Mouse (Mus musculus) hindbrain, embryonic 12.5 days (tissue): ENCODE results near the gene Sertm1. TPM values are rescaled to one million over a fixed set of nuclear protein-coding genes. Genes with fewer than 3 reads are reported as not detected.

Experiments used
- ATAC-seq: fragments of 200-750 bp; cut with Nextera tagmentation; 2 replicates; pipeline ENCODE4 v1.8.0; 2017; ENCODE audit warnings: moderate TSS enrichment; ENCODE audit not compliant: low FRiP score
- H3K27ac ChIP-seq: fragments of 300-500 bp; sonication (generic); 2 replicates; pipeline ENCODE4 v1.5.1; 2016; ENCODE audit warnings: mild to moderate bottlenecking
- H3K27me3 ChIP-seq: fragments of 300-500 bp; sonication (generic); 2 replicates; pipeline ENCODE4 v1.6.1; 2016; ENCODE audit warnings: mild to moderate bottlenecking
- H3K36me3 ChIP-seq: fragments of 300-500 bp; sonication (generic); 2 replicates; pipeline ENCODE4 v1.6.1; 2016; ENCODE audit warnings: mild to moderate bottlenecking
- H3K4me1 ChIP-seq: fragments of 300-500 bp; sonication (generic); 2 replicates; pipeline ENCODE4 v1.6.1; 2016
- H3K4me2 ChIP-seq: fragments of 300-500 bp; sonication (generic); replicated peaks from 2 replicates; pipeline ENCODE4 v1.6.1; 2016; ENCODE audit warnings: mild to moderate bottlenecking
- H3K4me3 ChIP-seq: fragments of 300-500 bp; sonication (generic); 2 replicates; pipeline ENCODE4 v1.5.1; 2016; ENCODE audit warnings: mild to moderate bottlenecking
- H3K9ac ChIP-seq: fragments of 300-500 bp; sonication (generic); 2 replicates; pipeline ENCODE4 v1.6.1; 2016; ENCODE audit warnings: mild to moderate bottlenecking, moderate library complexity
- H3K9me3 ChIP-seq: fragments of 300-500 bp; sonication (generic); replicated peaks from 2 replicates; pipeline ENCODE4 v1.6.1; 2016; ENCODE audit warnings: mild to moderate bottlenecking
- WGBS: fragments of 180-500 bp; shearing (Covaris S2); methylation state at CpG from one replicate; pipeline ENCODE4 v1.1.7; 2016; 5-methylcytosine and 5-hydroxymethylcytosine counted together
- polyA plus RNA-seq: library from polyadenylated mRNA; unstranded; fragments of >200 nt; fragmentation: Nextera tagmentation; extraction: Ambion mirVana; gene quantifications from 2 replicates; pipeline ENCODE4 v1.2.1, GENCODE M21; 2016

Gene Sertm1
- polyA plus RNA-seq = 0.67 and 0.73 TPM in 2 replicates

DNA sequence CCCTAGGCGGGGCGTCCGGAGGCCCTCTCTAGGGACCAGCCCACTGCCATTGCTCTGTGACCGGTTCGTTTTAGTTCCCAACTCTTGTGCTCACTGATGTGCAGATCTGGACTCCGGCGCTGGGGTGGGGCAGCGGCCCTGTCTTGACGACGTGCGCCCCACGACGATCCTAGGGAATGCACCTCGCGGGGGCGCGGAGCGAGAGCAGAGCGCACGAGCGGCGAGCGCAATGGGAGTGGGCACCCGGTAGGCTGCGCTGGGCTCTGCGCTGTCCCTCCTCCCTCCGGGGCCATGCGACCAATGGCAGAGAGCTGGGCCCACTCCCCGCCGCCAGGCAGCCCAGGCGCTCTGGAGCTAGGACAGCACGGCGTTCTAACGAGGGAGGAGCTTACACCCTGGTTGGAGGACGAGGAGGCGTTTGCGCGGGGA lies at the start of gene Sertm1:
TSS of gene Sertm1 (minus strand) at position 245 of the 429 bp plus-strand sequence.
- H3K4me2 ChIP-seq = peak within 1 kb of the TSS; percentile 93
- H3K9me3 ChIP-seq = no peaks in the 10 kb centered on the region
- peaks cover 14% of the 10 kb centered on the region; the same call in 1 of the 2 replicates for H3K4me1 ChIP-seq
- H3K4me3 ChIP-seq = peak within 1 kb of the TSS; percentile 58
- H3K27ac ChIP-seq = no peak within 1 kb of the TSS
- H3K27me3 ChIP-seq = peaks cover 43% of the 10 kb centered on the region
- no peaks in the 10 kb centered on the region for H3K36me3 ChIP-seq
- peak; percentile 99 for ATAC-seq
- WGBS = under 1% methylated on average over 38 of the region's 38 CpGs
- H3K9ac ChIP-seq = peak within 1 kb of the TSS; percentile 48

DNA sequence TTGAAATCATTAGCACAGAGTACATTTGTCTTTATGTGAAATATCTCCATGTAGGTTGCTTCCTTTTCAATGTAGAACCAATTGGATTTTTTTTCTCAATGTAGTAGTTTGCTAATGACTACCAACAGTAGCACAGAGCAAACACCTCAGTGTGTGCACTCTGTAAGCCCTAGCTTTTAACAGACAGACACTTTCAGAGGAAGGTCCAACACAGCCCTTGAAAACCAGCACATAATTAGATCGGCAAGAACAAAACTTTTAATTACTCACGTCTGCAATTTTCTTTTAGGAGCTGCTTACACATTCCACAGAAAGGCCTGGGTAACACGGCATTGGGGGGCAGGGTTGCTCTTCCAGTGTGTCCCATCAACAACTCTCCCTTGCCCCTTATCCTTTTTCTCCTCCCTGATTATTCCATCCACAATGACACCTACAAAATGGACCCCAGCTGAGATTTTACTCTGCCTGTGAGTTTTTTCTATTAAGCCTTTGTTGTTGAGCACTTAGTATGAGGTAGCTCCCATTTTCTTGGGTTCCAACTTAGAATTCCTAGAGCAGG lies 49.3 kb upstream of the Sertm1 start:
- no peaks in the 10 kb centered on the region for H3K9me3 ChIP-seq
- H3K36me3 ChIP-seq = no peaks in the 10 kb centered on the region
- no peaks in the 10 kb centered on the region for H3K27me3 ChIP-seq
- H3K4me2 ChIP-seq = no peak overlapping the region
- peak overlapping the region; percentile 49 for H3K27ac ChIP-seq
- H3K9ac ChIP-seq = no peak overlapping the region
- ATAC-seq = no peak
- H3K4me1 ChIP-seq = peaks cover 9% of the 10 kb centered on the region
- no peak overlapping the region for H3K4me3 ChIP-seq
- WGBS = 28% methylated on average over 3 of the region's 3 CpGs

DNA sequence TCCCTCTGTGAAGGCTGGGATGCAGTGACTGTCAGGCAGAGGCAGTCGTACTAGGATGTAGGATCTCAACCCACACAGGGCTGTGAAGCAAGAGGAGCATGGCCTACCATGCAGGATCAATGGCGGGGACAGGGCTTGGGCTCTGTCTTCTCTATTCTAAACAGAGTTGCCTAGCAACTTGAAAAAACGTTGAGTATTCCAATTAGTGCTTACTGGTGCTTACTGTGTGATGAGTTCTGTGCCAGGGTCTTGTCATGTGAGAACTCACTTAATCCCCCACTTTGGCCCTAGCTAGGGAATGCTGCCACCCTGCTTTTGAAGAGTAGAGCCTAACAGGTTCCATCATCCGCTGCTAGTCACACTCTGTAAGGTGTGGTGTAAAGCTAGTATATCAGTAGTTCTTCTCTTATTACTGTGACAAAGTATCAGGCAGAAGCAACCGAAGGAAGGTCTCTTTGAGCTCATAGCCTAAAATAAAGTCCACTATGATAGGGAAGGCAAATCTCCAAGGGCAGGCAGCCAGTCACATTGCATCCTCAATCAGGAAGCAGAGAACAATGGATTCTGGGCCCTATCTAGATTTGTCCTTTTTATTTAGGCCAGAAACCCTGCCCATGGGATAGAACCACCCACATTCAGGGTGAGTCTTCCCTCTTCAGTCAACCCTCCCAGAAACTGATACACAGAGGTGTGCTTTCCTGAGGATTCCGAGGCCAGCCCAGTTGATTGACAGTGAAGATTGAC lies 27.6 kb upstream of the Sertm1 start:
- Histone ChIP-seq H3K4me2 (no peak overlapping the region), H3K9ac (no peak overlapping the region), H3K4me1 (no peaks in the 10 kb centered on the region), H3K9me3 (no peaks in the 10 kb centered on the region), H3K36me3 (no peaks in the 10 kb centered on the region), H3K4me3 (no peak overlapping the region), H3K27ac (no peak overlapping the region), H3K27me3 (no peaks in the 10 kb centered on the region)
- ATAC-seq = no peak
- 62% methylated on average over 6 of the region's 6 CpGs for WGBS

DNA sequence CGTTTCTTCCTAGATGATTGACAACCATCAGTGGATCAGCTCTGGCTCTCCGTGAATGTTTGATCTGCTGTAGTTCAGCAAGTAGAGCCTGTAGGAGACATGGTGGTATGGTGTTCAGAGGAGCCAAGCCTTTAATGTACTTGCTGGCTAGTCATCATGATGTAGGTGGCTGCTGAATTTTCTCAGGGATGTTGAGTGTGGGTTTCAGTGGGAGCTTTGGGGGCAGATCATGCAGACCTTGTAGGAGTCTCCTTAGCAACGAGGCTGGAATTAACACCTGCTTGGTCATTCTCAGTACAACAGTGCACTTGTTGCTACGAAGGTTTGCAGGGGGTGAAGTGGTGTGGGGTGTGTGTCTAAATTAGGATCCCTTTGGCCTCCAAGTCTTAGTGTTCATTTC lies 18.8 kb upstream of the Sertm1 start:
- WGBS = 79% methylated on average over 4 of the region's 4 CpGs
- H3K27ac ChIP-seq = no peak overlapping the region
- H3K9me3 ChIP-seq = no peaks in the 10 kb centered on the region
- H3K4me2 ChIP-seq = no peak overlapping the region
- no peaks in the 10 kb centered on the region for H3K36me3 ChIP-seq
- H3K9ac ChIP-seq = no peak overlapping the region
- no peak for ATAC-seq
- H3K4me1 ChIP-seq = no peaks in the 10 kb centered on the region
- H3K27me3 ChIP-seq = no peaks in the 10 kb centered on the region
- H3K4me3 ChIP-seq = no peak overlapping the region

DNA sequence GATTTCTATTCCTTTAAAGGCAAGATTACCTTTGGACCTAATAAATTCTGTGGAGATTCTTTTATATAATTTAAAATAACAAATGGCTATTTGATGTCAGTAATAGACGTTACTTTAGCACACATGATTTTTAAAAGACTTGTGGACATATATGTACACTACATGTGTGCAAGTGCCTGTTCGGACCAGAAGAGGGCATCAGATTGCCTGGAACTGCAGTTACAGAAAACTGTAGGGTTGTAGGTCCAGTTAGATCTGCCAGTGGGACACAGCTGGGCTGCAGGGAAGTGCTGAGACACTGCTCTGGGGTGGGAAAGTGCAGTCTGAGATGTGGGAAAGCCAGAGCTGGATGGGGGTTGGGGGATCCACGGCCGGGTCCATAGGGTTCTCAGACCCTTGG lies 16.9 kb upstream of the Sertm1 start:
- 96% methylated on average over 4 of the region's 4 CpGs for WGBS

DNA sequence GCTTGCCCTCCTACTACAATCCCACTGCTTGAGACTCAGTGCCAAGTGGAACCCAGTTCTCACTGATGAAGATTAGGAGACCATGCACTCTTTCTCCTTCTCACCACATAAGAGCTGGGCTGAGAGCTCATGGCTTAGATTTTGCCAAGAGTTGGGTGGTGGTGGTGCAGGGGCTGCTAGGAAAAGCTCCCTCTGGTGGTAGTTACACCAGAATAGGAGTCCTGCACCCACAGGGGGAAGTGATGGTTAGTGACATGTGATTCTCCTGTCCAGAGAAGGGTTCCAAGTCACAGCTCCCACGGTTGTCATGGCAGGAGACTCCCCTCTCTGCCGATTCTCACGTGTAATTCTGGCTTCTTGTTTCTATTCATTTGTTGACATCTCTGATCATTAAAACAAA lies 4.7 kb upstream of the Sertm1 start:
- Histone ChIP-seq H3K4me1 (peaks cover 9% of the 10 kb centered on the region; the same call in 1 of the 2 replicates), H3K4me2 (no peak overlapping the region), H3K27ac (no peak overlapping the region), H3K36me3 (no peaks in the 10 kb centered on the region), H3K9ac (no peak overlapping the region), H3K9me3 (no peaks in the 10 kb centered on the region), H3K4me3 (no peak overlapping the region), H3K27me3 (peaks cover 19% of the 10 kb centered on the region)
- no peak for ATAC-seq
- 74% methylated on average over 3 of the region's 3 CpGs for WGBS

More for the DNA sequence above, 16.9 kb upstream of the Sertm1 start:
- Histone ChIP-seq H3K4me3 (no peak overlapping the region), H3K4me2 (no peak overlapping the region), H3K9me3 (no peaks in the 10 kb centered on the region), H3K9ac (no peak overlapping the region), H3K36me3 (no peaks in the 10 kb centered on the region), H3K27me3 (no peaks in the 10 kb centered on the region), H3K27ac (no peak overlapping the region), H3K4me1 (no peaks in the 10 kb centered on the region)
- ATAC-seq = no peak

DNA sequence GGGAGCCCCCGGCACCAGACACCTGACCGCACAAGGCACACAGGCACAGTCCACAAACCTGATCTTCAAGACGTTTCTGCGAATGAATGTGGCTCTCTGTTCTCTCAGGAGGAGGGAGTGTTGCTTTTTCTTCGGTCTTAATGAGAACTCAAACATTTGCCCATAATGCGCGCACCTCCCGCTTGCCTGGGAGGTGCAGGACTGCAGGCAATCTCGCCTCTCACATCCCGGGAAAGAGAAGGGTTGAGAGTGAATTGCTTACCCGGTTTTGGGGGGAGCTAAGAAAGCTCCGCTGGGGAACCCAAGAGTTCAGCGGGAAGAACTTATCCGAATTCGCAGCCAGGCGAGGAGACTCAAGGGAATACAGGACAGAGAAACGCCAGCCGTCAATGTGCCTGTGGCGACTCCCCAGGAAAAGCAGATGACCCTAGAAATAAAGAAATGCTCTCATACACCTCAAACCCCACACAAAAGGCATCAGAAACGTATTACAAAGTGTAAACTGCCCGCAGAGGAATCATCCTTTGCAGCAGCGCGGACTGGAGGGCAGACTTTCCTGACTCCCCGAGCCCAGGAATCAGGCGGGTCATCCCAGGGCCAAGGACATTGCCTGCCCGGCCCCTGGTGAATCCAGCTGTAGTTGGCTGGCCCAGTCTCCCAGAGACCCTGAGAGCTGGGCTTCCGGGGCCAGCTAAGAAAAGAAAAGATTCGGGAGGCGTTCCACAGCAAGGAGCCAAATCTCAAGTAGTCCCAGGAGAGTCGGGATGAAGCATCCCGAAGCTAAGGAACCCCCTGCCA lies 643 bp downstream of the Sertm1 start:
- Histone ChIP-seq H3K27me3 (peaks cover 43% of the 10 kb centered on the region), H3K4me3 (peak overlapping the region; percentile 58), H3K27ac (no peak overlapping the region), H3K9ac (peak overlapping the region; percentile 48), H3K9me3 (no peaks in the 10 kb centered on the region), H3K4me1 (peaks cover 14% of the 10 kb centered on the region; the same call in 1 of the 2 replicates), H3K36me3 (no peaks in the 10 kb centered on the region), H3K4me2 (peak overlapping the region; percentile 93)
- ATAC-seq = peak; percentile 64
- WGBS = 3% methylated on average over 31 of the region's 31 CpGs

DNA sequence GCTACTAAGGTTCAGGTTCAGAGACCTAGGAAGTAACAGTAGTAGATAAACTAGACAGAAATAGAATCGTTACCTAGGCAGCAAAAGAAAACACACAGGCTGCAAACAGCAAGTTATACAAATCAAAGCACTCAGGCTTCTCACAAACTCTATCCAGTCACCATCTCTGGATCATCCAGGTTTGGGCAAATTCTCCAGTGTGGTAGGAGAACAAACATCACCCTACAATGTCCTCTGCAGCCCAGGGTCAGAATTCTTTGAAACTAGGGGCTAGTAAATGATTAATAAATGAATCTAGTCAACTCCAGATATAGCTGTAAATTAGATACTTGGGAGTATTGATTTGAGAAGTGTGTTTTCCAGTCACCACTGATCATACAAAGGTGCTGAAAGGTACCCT lies 6.8 kb downstream of the Sertm1 start:
- ATAC-seq = no peak
- no peak overlapping the region for H3K27ac ChIP-seq
- H3K27me3 ChIP-seq = 0 out of 2 replicates have a peak, but pooled peaks cover 10% of the 10 kb centered on the region
- H3K9ac ChIP-seq = no peak overlapping the region
- no peak overlapping the region for H3K4me2 ChIP-seq
- no peaks in the 10 kb centered on the region for H3K4me1 ChIP-seq
- no peaks in the 10 kb centered on the region for H3K9me3 ChIP-seq
- 89% methylated on average over 1 of the region's 1 CpGs for WGBS
- H3K36me3 ChIP-seq = no peaks in the 10 kb centered on the region
- no peak overlapping the region for H3K4me3 ChIP-seq

DNA sequence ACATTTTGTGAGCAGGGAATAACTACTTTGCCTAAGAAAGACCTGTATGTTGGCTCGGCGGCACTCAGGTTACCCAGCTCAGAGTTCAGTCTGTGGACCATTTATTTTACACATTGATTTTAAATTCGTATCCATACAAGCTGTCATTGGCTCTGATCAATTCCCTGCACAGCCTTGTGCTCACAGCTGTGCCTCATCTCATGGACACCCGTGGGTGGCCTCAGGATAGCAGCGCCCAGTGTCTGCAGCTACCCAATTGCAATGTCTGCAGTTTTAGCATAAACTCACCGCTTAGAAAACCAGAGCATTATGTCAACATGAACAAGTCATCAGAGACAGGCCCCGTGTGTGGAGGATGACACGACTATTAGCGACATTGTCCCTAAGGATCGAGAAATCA lies 17.7 kb downstream of the Sertm1 start:
- Histone ChIP-seq H3K27ac (no peak overlapping the region), H3K9me3 (no peaks in the 10 kb centered on the region), H3K36me3 (no peaks in the 10 kb centered on the region), H3K27me3 (no peaks in the 10 kb centered on the region), H3K4me3 (no peak overlapping the region), H3K9ac (no peak overlapping the region), H3K4me2 (no peak overlapping the region), H3K4me1 (peaks cover 4% of the 10 kb centered on the region; the same call in 1 of the 2 replicates)
- WGBS = 87% methylated on average over 10 of the region's 10 CpGs
- ATAC-seq = no peak

DNA sequence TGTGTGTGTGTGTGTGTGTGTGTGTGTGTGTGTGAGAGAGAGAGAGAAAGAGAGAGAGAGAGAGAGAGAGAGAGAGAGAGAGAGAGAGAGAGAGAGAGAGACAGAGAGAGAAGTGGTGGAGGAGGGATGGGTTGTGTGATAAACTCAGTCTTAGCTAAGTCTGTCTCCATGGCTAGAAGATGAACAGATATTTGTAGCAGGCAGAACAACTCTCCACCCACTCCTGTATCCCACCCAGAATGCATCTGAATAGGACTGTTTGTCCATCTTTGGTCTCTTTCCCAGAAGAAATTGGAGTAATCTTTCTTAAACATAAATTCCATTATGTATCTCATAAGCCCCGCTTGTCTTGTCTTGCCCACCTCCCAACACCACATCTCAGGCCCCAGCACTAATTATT lies 20.8 kb downstream of the Sertm1 start:
- H3K27ac ChIP-seq = no peak overlapping the region
- no peak overlapping the region for H3K9ac ChIP-seq
- no peak for ATAC-seq
- H3K4me2 ChIP-seq = no peak overlapping the region
- no peaks in the 10 kb centered on the region for H3K27me3 ChIP-seq
- H3K9me3 ChIP-seq = no peaks in the 10 kb centered on the region
- peaks cover 4% of the 10 kb centered on the region; the same call in 1 of the 2 replicates for H3K4me1 ChIP-seq
- no peaks in the 10 kb centered on the region for H3K36me3 ChIP-seq
- WGBS = 96% methylated on average over 1 of the region's 1 CpGs
- H3K4me3 ChIP-seq = no peak overlapping the region

DNA sequence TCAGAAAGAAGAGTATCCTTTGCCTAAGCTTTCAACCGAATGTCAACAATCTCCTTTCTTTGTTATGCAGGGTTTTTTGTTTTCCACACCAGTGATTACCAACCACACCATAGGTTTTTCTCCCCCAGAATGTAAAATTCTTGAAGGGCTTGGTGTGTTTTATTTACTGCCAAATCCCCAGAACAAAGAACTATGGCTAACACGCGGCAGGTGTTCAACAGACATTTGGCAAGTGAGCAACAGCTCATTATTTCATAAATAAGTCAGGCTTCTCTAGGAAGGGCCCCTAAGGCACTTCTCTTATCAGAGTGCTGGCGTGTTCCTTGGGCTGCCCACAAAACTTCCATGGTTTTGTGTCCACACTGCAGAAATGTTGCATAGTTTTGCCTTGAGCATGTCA lies 23.5 kb downstream of the Sertm1 start:
- Histone ChIP-seq H3K9ac (no peak overlapping the region), H3K9me3 (no peaks in the 10 kb centered on the region), H3K27me3 (no peaks in the 10 kb centered on the region), H3K4me1 (peaks cover 4% of the 10 kb centered on the region; the same call in 1 of the 2 replicates), H3K27ac (no peak overlapping the region), H3K4me3 (no peak overlapping the region), H3K4me2 (no peak overlapping the region), H3K36me3 (no peaks in the 10 kb centered on the region)
- 59% methylated on average over 4 of the region's 4 CpGs for WGBS
- ATAC-seq = no peak

DNA sequence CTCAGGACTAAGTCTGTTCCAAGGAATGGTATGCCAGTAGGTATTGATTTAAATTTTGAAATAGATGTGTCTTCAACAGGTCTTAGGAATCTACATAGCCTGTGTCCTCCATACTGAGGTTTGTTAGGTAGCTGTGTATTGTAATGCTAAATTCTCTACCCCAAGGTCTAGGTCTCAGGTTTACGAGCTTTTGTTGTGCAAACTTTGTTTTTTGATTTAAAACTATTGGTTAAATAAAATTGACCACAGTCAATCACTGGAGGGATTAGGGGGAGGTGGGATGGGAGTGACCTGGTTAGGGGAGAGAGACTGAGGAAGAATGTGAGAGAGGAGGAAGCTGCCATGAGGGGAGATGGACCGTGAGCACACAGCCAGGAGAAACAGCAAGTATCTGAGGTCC lies 29.2 kb downstream of the Sertm1 start:
- H3K27ac ChIP-seq = no peak overlapping the region
- no peaks in the 10 kb centered on the region for H3K27me3 ChIP-seq
- H3K9ac ChIP-seq = no peak overlapping the region
- no peak overlapping the region for H3K4me2 ChIP-seq
- H3K4me3 ChIP-seq = no peak overlapping the region
- 85% methylated on average over 2 of the region's 2 CpGs for WGBS
- H3K4me1 ChIP-seq = no peaks in the 10 kb centered on the region
- H3K9me3 ChIP-seq = no peaks in the 10 kb centered on the region
- H3K36me3 ChIP-seq = no peaks in the 10 kb centered on the region
- no peak for ATAC-seq
